Mouse (Mus musculus) CH12.LX (cell line): Measurements from ENCODE around the gene Ascc2. TPM values are rescaled to one million over a fixed set of nuclear protein-coding genes. Genes with fewer than 3 reads are reported as not detected.

Source experiments
- DNase-seq: peaks from one replicate; pipeline ENCODE4 v3.0.0-alpha.2; 2013; ENCODE audit errors: extremely low read depth
- H3K27ac ChIP-seq: 2 replicates; pipeline ENCODE4 v1.5.1; 2012; ENCODE audit warnings: low read depth, mild to moderate bottlenecking, control low read depth, moderate library complexity; ENCODE audit not compliant: insufficient read depth
- H3K27me3 ChIP-seq: replicated peaks from 2 replicates; pipeline ENCODE3; 2012; ENCODE audit warnings: inconsistent platforms
- H3K36me3 ChIP-seq, 2 experiments: replicated peaks in 1 of 2; 2 replicates each; pipeline versions ENCODE3 to v1.6.1; 2012; ENCODE audit warnings: inconsistent platforms in 1 of 2, low read length in 1 of 2, mild to moderate bottlenecking in 1 of 2, mixed read lengths in 1 of 2, moderate library complexity in 1 of 2; ENCODE audit not compliant: control insufficient read depth in 1 of 2, insufficient read depth in 1 of 2
- H3K4me1 ChIP-seq, 2 experiments: 2 replicates each; pipeline ENCODE4 v1.6.1; 2012; ENCODE audit warnings: inconsistent platforms in 1 of 2, moderate library complexity in 1 of 2; ENCODE audit not compliant: insufficient read depth in 2 of 2, control insufficient read depth in 1 of 2
- H3K4me2 ChIP-seq: 2 replicates; pipeline ENCODE4 v1.6.1; 2012; ENCODE audit warnings: low read depth, mild to moderate bottlenecking, control low read depth; ENCODE audit not compliant: poor library complexity, insufficient read depth, severe bottlenecking
- H3K4me3 ChIP-seq, 3 experiments: fragments of 150-350 bp in 1 of 3; sonication (generic) in 1 of 3; replicated peaks in 1 of 3; 2 replicates each; pipeline versions ENCODE3 to v1.5.1; 2011 to 2012; ENCODE audit warnings: low read depth in 2 of 3, low read length in 2 of 3, mild to moderate bottlenecking in 2 of 3, moderate library complexity in 2 of 3, control low read depth in 1 of 3, improper control_type of control experiment in 1 of 3, inconsistent platforms in 1 of 3, mixed read lengths in 1 of 3; ENCODE audit not compliant: poor library complexity in 1 of 3
- H3K79me2 ChIP-seq: replicated peaks from 2 replicates; pipeline ENCODE4 v1.6.1; 2012; ENCODE audit warnings: mild to moderate bottlenecking, moderate library complexity; ENCODE audit not compliant: control insufficient read depth, poor library complexity, insufficient read depth, severe bottlenecking; ENCODE audit errors: extremely low read depth
- H3K9ac ChIP-seq: 2 replicates; pipeline ENCODE4 v1.6.1; 2012; ENCODE audit warnings: low read depth, mild to moderate bottlenecking, control low read depth, moderate library complexity; ENCODE audit not compliant: insufficient read depth
- H3K9me3 ChIP-seq: replicated peaks from 2 replicates; pipeline ENCODE3; 2012; ENCODE audit warnings: low read length, inconsistent platforms, mixed read lengths
- BHLHE40 ChIP-seq: IDR thresholded peaks from 2 replicates; pipeline ENCODE4 v1.6.1; 2011; ENCODE audit warnings: mild to moderate bottlenecking, low read depth, low read length, improper control_type of control experiment
- CHD1 ChIP-seq: IDR thresholded peaks from 2 replicates; pipeline ENCODE4 v1.6.1; 2012; ENCODE audit warnings: low read depth, low read length, improper control_type of control experiment, inconsistent platforms
- CHD2 ChIP-seq: IDR thresholded peaks from 2 replicates; pipeline ENCODE4 v1.6.1; 2011; ENCODE audit warnings: low read length, improper control_type of control experiment
- CTCF ChIP-seq, 2 experiments: IDR thresholded peaks in 1 of 2; conservative IDR thresholded peaks in 1 of 2; 2 replicates each; pipeline ENCODE4 v1.5.1; 2011 to 2012; ENCODE audit warnings: low read depth in 2 of 2, low read length in 2 of 2, improper control_type of control experiment in 1 of 2, inconsistent platforms in 1 of 2, mild to moderate bottlenecking in 1 of 2, moderate library complexity in 1 of 2
- EP300 ChIP-seq: IDR thresholded peaks from 2 replicates; pipeline ENCODE4 v1.6.1; 2011; ENCODE audit warnings: low read length, improper control_type of control experiment
- GABPA ChIP-seq: IDR thresholded peaks from 2 replicates; pipeline ENCODE4 v1.6.1; 2012; ENCODE audit warnings: low read depth, low read length, improper control_type of control experiment, inconsistent platforms; ENCODE audit not compliant: insufficient replicate concordance
- HCFC1 ChIP-seq: IDR thresholded peaks from 2 replicates; pipeline ENCODE4 v1.6.1; 2012; ENCODE audit warnings: low read depth, mild to moderate bottlenecking, inconsistent platforms, low read length, improper control_type of control experiment
- IRF4 ChIP-seq: IDR thresholded peaks from 2 replicates; pipeline ENCODE4 v1.6.1; 2014; ENCODE audit warnings: low read depth, mild to moderate bottlenecking, inconsistent platforms, low read length, improper control_type of control experiment
- JUN ChIP-seq: IDR thresholded peaks from 2 replicates; pipeline ENCODE4 v1.6.1; 2011; ENCODE audit warnings: low read depth, mild to moderate bottlenecking, low read length, improper control_type of control experiment, moderate library complexity; ENCODE audit not compliant: insufficient read depth
- JUND ChIP-seq: conservative IDR thresholded peaks from 2 replicates; pipeline ENCODE4 v1.6.1; 2011; ENCODE audit warnings: low read depth, low read length, improper control_type of control experiment
- KAT2A ChIP-seq: IDR thresholded peaks from 2 replicates; pipeline ENCODE4 v1.6.1; 2012; ENCODE audit warnings: low read length, improper control_type of control experiment, inconsistent platforms; ENCODE audit not compliant: insufficient replicate concordance
- MAX ChIP-seq: IDR thresholded peaks from 2 replicates; pipeline ENCODE4 v1.6.1; 2011; ENCODE audit warnings: low read length, improper control_type of control experiment
- MAZ ChIP-seq: IDR thresholded peaks from 2 replicates; pipeline ENCODE4 v1.6.1; 2012; ENCODE audit warnings: low read depth, mild to moderate bottlenecking, inconsistent platforms, low read length, improper control_type of control experiment, moderate library complexity
- MEF2A ChIP-seq: IDR thresholded peaks from 2 replicates; pipeline ENCODE4 v1.6.1; 2014; ENCODE audit warnings: low read depth, mild to moderate bottlenecking, inconsistent platforms, low read length, improper control_type of control experiment, borderline replicate concordance
- MXI1 ChIP-seq: IDR thresholded peaks from 2 replicates; pipeline ENCODE4 v1.6.1; 2011; ENCODE audit warnings: mild to moderate bottlenecking, low read depth, low read length, improper control_type of control experiment
- NELFE ChIP-seq: IDR thresholded peaks from 2 replicates; pipeline ENCODE4 v1.6.1; 2011; ENCODE audit warnings: low read depth, low read length, improper control_type of control experiment
- POLR2AphosphoS2 ChIP-seq: IDR thresholded peaks from 2 replicates; pipeline ENCODE4 v1.6.1; 2011; ENCODE audit warnings: low read depth, low read length, improper control_type of control experiment
- RAD21 ChIP-seq: IDR thresholded peaks from 2 replicates; pipeline ENCODE4 v1.6.1; 2011; ENCODE audit warnings: low read depth, mild to moderate bottlenecking, low read length, improper control_type of control experiment, moderate library complexity
- SIN3A ChIP-seq: IDR thresholded peaks from 2 replicates; pipeline ENCODE4 v1.6.1; 2012; ENCODE audit warnings: low read length, improper control_type of control experiment, inconsistent platforms
- SMC3 ChIP-seq: IDR thresholded peaks from 2 replicates; pipeline ENCODE4 v1.6.1; 2011; ENCODE audit warnings: low read depth, low read length, improper control_type of control experiment
- TCF12 ChIP-seq: IDR thresholded peaks from 2 replicates; pipeline ENCODE4 v1.6.1; 2014; ENCODE audit warnings: low read depth, mild to moderate bottlenecking, inconsistent platforms, low read length, improper control_type of control experiment
- UBTF ChIP-seq: IDR thresholded peaks from 2 replicates; pipeline ENCODE4 v1.6.1; 2012; ENCODE audit warnings: low read depth, mild to moderate bottlenecking, inconsistent platforms, low read length, improper control_type of control experiment, moderate library complexity
- USF2 ChIP-seq: conservative IDR thresholded peaks from 2 replicates; pipeline ENCODE4 v1.6.1; 2011; ENCODE audit warnings: low read depth, low read length, improper control_type of control experiment
- ZC3H11A ChIP-seq: IDR thresholded peaks from 2 replicates; pipeline ENCODE4 v1.6.1; 2012; ENCODE audit warnings: low read depth, mild to moderate bottlenecking, inconsistent platforms, low read length, improper control_type of control experiment
- ZKSCAN1 ChIP-seq: IDR thresholded peaks from 2 replicates; pipeline ENCODE4 v1.6.1; 2012; ENCODE audit warnings: low read depth, inconsistent platforms, low read length, improper control_type of control experiment, borderline replicate concordance
- ZMIZ1 ChIP-seq: IDR thresholded peaks from 2 replicates; pipeline ENCODE4 v1.6.1; 2012; ENCODE audit warnings: low read depth, mild to moderate bottlenecking, inconsistent platforms, low read length, improper control_type of control experiment
- ZNF384 ChIP-seq: IDR thresholded peaks from 2 replicates; pipeline ENCODE4 v1.6.1; 2012; ENCODE audit warnings: low read depth, low read length, improper control_type of control experiment, inconsistent platforms
- dilution Hi-C: fragments of 300-500 bp; cut with MboI; formaldehyde crosslinking; loops from 2 replicates; pipeline ENCODE4 v1.14.3; 2020; ENCODE audit warnings: low sequenced_read_pairs; ENCODE audit not compliant: extremely low pct_unique_long_range_greater_than_20kb, extremely low pct_ligation_motif_present
- in situ Hi-C: fragments of 300-500 bp; cut with MboI; formaldehyde crosslinking; loops from 3 replicates; pipeline ENCODE4 v1.14.3; 2019; ENCODE audit warnings: low sequenced_read_pairs, low pct_ligation_motif_present, low pct_unique_long_range_greater_than_20kb, mixed read lengths
- polyA plus RNA-seq: library from polyadenylated mRNA; unstranded; fragments of >175 nt; gene quantifications from 2 replicates; pipeline ENCODE4 v1.2.1, GENCODE M21; 2012; ENCODE audit warnings: low read depth; ENCODE audit not compliant: insufficient read length
- total RNA-seq, 2 experiments: library from RNA; depleted of rRNA; stranded (reverse); fragments of 300-350 nt in 1 of 2; fragments of >200 nt in 1 of 2; gene quantifications; 2 replicates each; pipeline ENCODE4 v1.2.3; 2012 to 2014

Ascc2 gene
- total and polyA plus RNA-seq, 3 experiments = 25.1 to 52.9 (median 34.6) TPM

DNA sequence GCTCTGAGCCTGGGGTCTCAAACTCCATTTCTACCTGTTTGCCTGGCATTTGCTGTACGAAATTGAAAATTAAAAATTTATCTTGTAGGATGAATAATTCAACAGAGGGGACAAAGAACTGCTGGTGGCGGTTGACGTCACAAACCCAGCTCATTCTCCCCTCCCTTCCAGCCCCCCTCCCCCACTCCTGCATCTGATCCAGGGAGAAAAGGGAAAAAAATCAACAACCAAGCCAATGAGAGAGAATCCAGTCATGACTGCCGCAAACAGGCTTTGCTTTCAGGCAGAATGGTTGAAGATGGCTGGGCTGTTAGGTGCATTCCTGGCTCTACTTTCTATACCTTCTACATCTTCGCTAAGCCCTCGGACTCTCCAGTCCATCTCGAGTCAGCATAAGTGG is 11.6 kb upstream of the Ascc2 start:
- TF ChIP-seq USF2 (no peak), TCF12 (no peak), KAT2A (no peak), MXI1 (no peak), ZMIZ1 (no peak), MAZ (no peak), BHLHE40 (no peak), CHD1 (no peak), HCFC1 (no peak), SMC3 (no peak), RAD21 (no peak), ZKSCAN1 (no peak), JUN (no peak), ZC3H11A (no peak), IRF4 (no peak), GABPA (no peak), MAX (no peak), NELFE (no peak), POLR2AphosphoS2 (no peak)
- dilution Hi-C loops = no loop called here
- in situ Hi-C loops = no loop called here

GRCm38 (mm10) chr11:4627636-4628035 is 9.9 kb upstream of the Ascc2 start:
- dilution Hi-C loops = no loop called here
- H3K27ac ChIP-seq = no peak overlapping the region
- in situ Hi-C loops = no loop called here

More for the DNA sequence above, 11.6 kb upstream of the Ascc2 start:
- Histone ChIP-seq H3K36me3 (no peaks in the 10 kb centered on the region), H3K9me3 (no peaks in the 10 kb centered on the region), H3K27ac (no peak overlapping the region), H3K4me2 (no peak overlapping the region), H3K79me2 (no peaks in the 10 kb centered on the region), H3K27me3 (no peaks in the 10 kb centered on the region), H3K9ac (no peak overlapping the region), H3K4me1 (peaks cover 0 to 7% of the 10 kb centered on the region in 2 experiments; a peak in 3 of 4 replicates), H3K4me3 (no peak overlapping the region)
- DNase-seq = no peak

More at GRCm38 (mm10) chr11:4627636-4628035, 9.9 kb upstream of the Ascc2 start:
- Histone ChIP-seq H3K9me3 (no peaks in the 10 kb centered on the region), H3K9ac (no peak overlapping the region), H3K4me2 (no peak overlapping the region), H3K36me3 (no peaks in the 10 kb centered on the region), H3K79me2 (no peaks in the 10 kb centered on the region), H3K4me1 (peaks cover 0 to 11% of the 10 kb centered on the region in 2 experiments; a peak in 2 of 4 replicates), H3K27me3 (peaks cover 3% of the 10 kb centered on the region)
- no peak for DNase-seq
- no peak for TF ChIP-seq JUN
- no peak for TF ChIP-seq CHD2
- TF ChIP-seq MEF2A = no peak
- TF ChIP-seq ZKSCAN1 = no peak
- TF ChIP-seq JUND = no peak
- no peak for TF ChIP-seq SIN3A
- TF ChIP-seq ZNF384 = no peak
- TF ChIP-seq EP300 = no peak
- no peak for TF ChIP-seq CHD1
- TF ChIP-seq POLR2AphosphoS2 = no peak
- no peak for TF ChIP-seq RAD21
- no peak for TF ChIP-seq UBTF
- TF ChIP-seq CTCF (conservative IDR thresholded peaks at IDR 0.05 in 1 of 2, IDR thresholded peaks at IDR 0.05 in 1 of 2; ENCODE audit: low read depth in 2 of 2, low read length in 2 of 2) = no peak
- TF ChIP-seq, all 38 proteins: peak for 0
- no peak overlapping the region for H3K4me3 ChIP-seq
